Mouse (Mus musculus): ENCODE results near the gene Ttc19. TPM values are rescaled to one million over a fixed set of nuclear protein-coding genes. Genes with fewer than 3 reads are reported as not detected.
"Not testable (repeated sequence)": the region's sequence is repeated elsewhere in the genome, so short reads cannot be mapped to it uniquely, and the experiment has no call there.

The Ttc19 gene
- polyA plus RNA-seq, 1 experiment from 2014 or later: 13.4 TPM

- H3K36me3 ChIP-seq (ENCODE audit: control insufficient read depth, insufficient read depth, low read length): no peaks in the 10 kb centered on the region
- no peaks in the 10 kb centered on the region for H3K27me3 ChIP-seq (ENCODE audit: control insufficient read depth, insufficient read depth, low read length)
- H3K9ac ChIP-seq (ENCODE audit: low read length): no peak overlapping the region
- H3K4me2 ChIP-seq: no peak overlapping the region
- no peak overlapping the region for H3K27ac ChIP-seq (ENCODE audit: low read depth, low read length)
- peaks cover 2% of the 10 kb centered on the region; the same call in 1 of the 2 replicates for H3K4me1 ChIP-seq (ENCODE audit: control insufficient read depth, insufficient read depth, low read length)
- H3K4me3 ChIP-seq (ENCODE audit: low read depth, low read length): no peak overlapping the region
- ATAC-seq (ENCODE audit: low FRiP score): no peak
- no peaks in the 10 kb centered on the region for H3K9me3 ChIP-seq (ENCODE audit: control insufficient read depth, low read length)
- peak; percentile 79 for DNase-seq (ENCODE audit: low spot score, missing footprints)
- WGBS: 72% methylated on average over 5 of the region's 5 CpGs
Measured at GRCm38 (mm10) chr11:62270851-62271250, 10.4 kb upstream of the Ttc19 start.

- H3K4me1 ChIP-seq (ENCODE audit: control insufficient read depth, insufficient read depth, low read length): peaks cover 3% of the 10 kb centered on the region; the same call in 1 of the 2 replicates
- WGBS: 58% methylated on average over 8 of the region's 8 CpGs
- no peak overlapping the region for H3K4me2 ChIP-seq
- H3K9ac ChIP-seq (ENCODE audit: low read length): no peak overlapping the region
- H3K4me3 ChIP-seq (ENCODE audit: low read depth, low read length): no peak overlapping the region
- H3K27me3 ChIP-seq (ENCODE audit: control insufficient read depth, insufficient read depth, low read length): no peaks in the 10 kb centered on the region
- no peak overlapping the region for H3K27ac ChIP-seq (ENCODE audit: low read depth, low read length)
- no peaks in the 10 kb centered on the region for H3K9me3 ChIP-seq (ENCODE audit: control insufficient read depth, low read length)
- ATAC-seq (ENCODE audit: low FRiP score) (no peak), DNase-seq (ENCODE audit: low spot score, missing footprints) (peak; percentile 67)
- H3K36me3 ChIP-seq (ENCODE audit: control insufficient read depth, insufficient read depth, low read length): no peaks in the 10 kb centered on the region
Measured at GRCm38 (mm10) chr11:62277086-62277485, 4.2 kb upstream of the Ttc19 start.

DNA sequence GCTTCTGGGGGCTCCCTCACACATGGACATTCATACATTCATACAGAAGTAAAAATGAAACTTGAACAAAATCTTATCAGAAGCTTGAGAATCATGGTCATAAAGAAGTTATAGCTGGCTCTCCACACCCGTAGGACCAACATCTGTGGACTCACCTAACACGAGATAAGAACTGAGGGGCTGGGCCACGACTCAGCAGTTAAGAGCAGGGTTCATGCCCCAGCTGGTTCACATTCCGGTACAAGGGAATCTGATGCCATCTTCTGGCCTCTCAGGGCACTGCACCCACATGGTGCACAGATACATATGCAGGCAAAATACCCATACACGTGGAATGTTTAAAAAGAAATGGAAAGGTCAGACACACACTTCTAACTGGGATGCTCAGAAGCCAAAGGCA lies 3.2 kb upstream of the Ttc19 start:
- peaks cover 5% of the 10 kb centered on the region; the same call in 1 of the 2 replicates for H3K4me1 ChIP-seq (ENCODE audit: control insufficient read depth, insufficient read depth, low read length)
- no peak overlapping the region for H3K4me3 ChIP-seq (ENCODE audit: low read depth, low read length)
- no peak overlapping the region for H3K4me2 ChIP-seq
- H3K9ac ChIP-seq (ENCODE audit: low read length): no peak overlapping the region
- no peak overlapping the region for H3K27ac ChIP-seq (ENCODE audit: low read depth, low read length)
- no peaks in the 10 kb centered on the region for H3K9me3 ChIP-seq (ENCODE audit: control insufficient read depth, low read length)
- H3K36me3 ChIP-seq (ENCODE audit: control insufficient read depth, insufficient read depth, low read length): no peaks in the 10 kb centered on the region
- peak; percentile 93 for DNase-seq (ENCODE audit: low spot score, missing footprints)
- WGBS: 29% methylated on average over 5 of the region's 5 CpGs
- no peak for ATAC-seq (ENCODE audit: low FRiP score)
- no peaks in the 10 kb centered on the region for H3K27me3 ChIP-seq (ENCODE audit: control insufficient read depth, insufficient read depth, low read length)

GRCm38 (mm10) chr11:62281601-62281997 lies 326 bp downstream of the Ttc19 start:
- WGBS: under 1% methylated on average over 52 of the region's 57 CpGs
- no peak; the same call in none of the 2 replicates for ATAC-seq (ENCODE audit: low FRiP score)
- Histone ChIP-seq H3K27ac (ENCODE audit: low read depth, low read length) (peak overlapping the region; percentile 65), H3K4me3 (ENCODE audit: low read depth, low read length) (peak overlapping the region; percentile 93), H3K4me1 (ENCODE audit: control insufficient read depth, insufficient read depth, low read length) (peaks cover 5% of the 10 kb centered on the region; the same call in 1 of the 2 replicates), H3K4me2 (peak overlapping the region; percentile 81), H3K9me3 (ENCODE audit: control insufficient read depth, low read length) (no peaks in the 10 kb centered on the region), H3K36me3 (ENCODE audit: control insufficient read depth, insufficient read depth, low read length) (peaks cover 2% of the 10 kb centered on the region), H3K27me3 (ENCODE audit: control insufficient read depth, insufficient read depth, low read length) (no peaks in the 10 kb centered on the region), H3K9ac (ENCODE audit: low read length) (peak overlapping the region; percentile 87)
- DNase-seq (ENCODE audit: low spot score, missing footprints): peak; percentile 92

- H3K4me3 ChIP-seq (ENCODE audit: low read depth, low read length); H3K4me2 ChIP-seq; H3K27me3 ChIP-seq (ENCODE audit: control insufficient read depth, insufficient read depth, low read length); H3K36me3 ChIP-seq (ENCODE audit: control insufficient read depth, insufficient read depth, low read length); H3K9me3 ChIP-seq (ENCODE audit: control insufficient read depth, low read length); DNase-seq (ENCODE audit: low spot score, missing footprints); H3K4me1 ChIP-seq (ENCODE audit: control insufficient read depth, insufficient read depth, low read length); H3K27ac ChIP-seq (ENCODE audit: low read depth, low read length); ATAC-seq (ENCODE audit: low FRiP score); H3K9ac ChIP-seq (ENCODE audit: low read length): not testable (repeated sequence)
- 86% methylated on average over 3 of the region's 3 CpGs for WGBS
Measured at GRCm38 (mm10) chr11:62284020-62284419, 2.7 kb downstream of the Ttc19 start.

- ATAC-seq (ENCODE audit: low FRiP score) (no peak), DNase-seq (ENCODE audit: low spot score, missing footprints) (no peak)
- no peak overlapping the region for H3K9ac ChIP-seq (ENCODE audit: low read length)
- no peak overlapping the region for H3K4me3 ChIP-seq (ENCODE audit: low read depth, low read length)
- H3K4me2 ChIP-seq: no peak overlapping the region
- H3K27me3 ChIP-seq (ENCODE audit: control insufficient read depth, insufficient read depth, low read length): no peaks in the 10 kb centered on the region
- peaks cover 2% of the 10 kb centered on the region for H3K36me3 ChIP-seq (ENCODE audit: control insufficient read depth, insufficient read depth, low read length)
- WGBS: 90% methylated on average over 8 of the region's 8 CpGs
- no peaks in the 10 kb centered on the region for H3K9me3 ChIP-seq (ENCODE audit: control insufficient read depth, low read length)
- no peak overlapping the region for H3K27ac ChIP-seq (ENCODE audit: low read depth, low read length)
- H3K4me1 ChIP-seq (ENCODE audit: control insufficient read depth, insufficient read depth, low read length): peaks cover 5% of the 10 kb centered on the region; the same call in 1 of the 2 replicates
Measured at GRCm38 (mm10) chr11:62285020-62285419, 3.7 kb downstream of the Ttc19 start.

GRCm38 (mm10) chr11:62287700-62288099 lies 6.4 kb downstream of the Ttc19 start:
- Histone ChIP-seq H3K4me2 (no peak overlapping the region), H3K4me3 (ENCODE audit: low read depth, low read length) (no peak overlapping the region), H3K4me1 (ENCODE audit: control insufficient read depth, insufficient read depth, low read length) (no peaks in the 10 kb centered on the region), H3K9ac (ENCODE audit: low read length) (no peak overlapping the region), H3K36me3 (ENCODE audit: control insufficient read depth, insufficient read depth, low read length) (peaks cover 2% of the 10 kb centered on the region), H3K27me3 (ENCODE audit: control insufficient read depth, insufficient read depth, low read length) (no peaks in the 10 kb centered on the region), H3K9me3 (ENCODE audit: control insufficient read depth, low read length) (no peaks in the 10 kb centered on the region), H3K27ac (ENCODE audit: low read depth, low read length) (no peak overlapping the region)
- WGBS: 93% methylated on average over 1 of the region's 1 CpGs
- DNase-seq (ENCODE audit: low spot score, missing footprints) (no peak), ATAC-seq (ENCODE audit: low FRiP score) (no peak)

DNA sequence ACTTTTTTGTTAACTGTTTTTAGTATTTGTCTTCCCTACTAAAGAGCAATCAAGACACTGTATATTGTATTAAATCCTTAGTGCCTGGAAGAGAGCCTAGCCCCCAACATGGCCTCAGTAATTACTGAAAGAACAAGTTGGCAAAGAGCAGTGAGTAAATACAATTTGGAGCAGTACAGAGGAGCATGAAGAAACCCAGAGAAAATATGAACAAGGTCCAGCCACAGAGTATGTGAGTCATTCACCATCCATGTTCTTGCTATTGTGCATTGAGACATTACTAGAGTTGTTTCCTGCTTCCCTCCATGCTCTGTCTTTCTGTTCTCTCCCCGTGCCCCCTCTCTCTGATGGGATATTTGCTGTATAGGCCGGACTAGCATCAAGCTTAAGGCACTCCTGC lies 12.8 kb downstream of the Ttc19 start:
- DNase-seq (ENCODE audit: low spot score, missing footprints) (no peak), ATAC-seq (ENCODE audit: low FRiP score) (no peak)
- H3K27ac ChIP-seq (ENCODE audit: low read depth, low read length): no peak overlapping the region
- no peak overlapping the region for H3K4me2 ChIP-seq
- H3K27me3 ChIP-seq (ENCODE audit: control insufficient read depth, insufficient read depth, low read length): no peaks in the 10 kb centered on the region
- H3K36me3 ChIP-seq (ENCODE audit: control insufficient read depth, insufficient read depth, low read length): no peaks in the 10 kb centered on the region; the same call in 1 of the 2 replicates
- no peak overlapping the region for H3K9ac ChIP-seq (ENCODE audit: low read length)
- H3K9me3 ChIP-seq (ENCODE audit: control insufficient read depth, low read length): no peaks in the 10 kb centered on the region
- H3K4me3 ChIP-seq (ENCODE audit: low read depth, low read length): no peak overlapping the region
- 87% methylated on average over 2 of the region's 2 CpGs for WGBS
- H3K4me1 ChIP-seq (ENCODE audit: control insufficient read depth, insufficient read depth, low read length): no peaks in the 10 kb centered on the region

GRCm38 (mm10) chr11:62298883-62299282 lies 17.6 kb downstream of the Ttc19 start:
- H3K9me3 ChIP-seq (ENCODE audit: control insufficient read depth, low read length): no peaks in the 10 kb centered on the region
- no peak overlapping the region for H3K4me3 ChIP-seq (ENCODE audit: low read depth, low read length)
- DNase-seq (ENCODE audit: low spot score, missing footprints) (no peak), ATAC-seq (ENCODE audit: low FRiP score) (no peak)
- H3K36me3 ChIP-seq (ENCODE audit: control insufficient read depth, insufficient read depth, low read length): no peaks in the 10 kb centered on the region; the same call in 1 of the 2 replicates
- H3K27me3 ChIP-seq (ENCODE audit: control insufficient read depth, insufficient read depth, low read length): no peaks in the 10 kb centered on the region
- no peak overlapping the region for H3K4me2 ChIP-seq
- H3K4me1 ChIP-seq (ENCODE audit: control insufficient read depth, insufficient read depth, low read length): no peaks in the 10 kb centered on the region
- 88% methylated on average over 6 of the region's 6 CpGs for WGBS
- H3K27ac ChIP-seq (ENCODE audit: low read depth, low read length): no peak overlapping the region
- no peak overlapping the region for H3K9ac ChIP-seq (ENCODE audit: low read length)
